Mouse (Mus musculus) B cell, adult 2 months (primary cell): ENCODE measurements around the gene Keap1.
"Not testable (repeated sequence)": the region's sequence is repeated elsewhere in the genome, so short reads cannot be mapped to it uniquely, and the experiment has no call there.

ENCODE experiments used
- DNase-seq, 2 experiments: peaks; one replicate each; pipeline ENCODE4 v3.0.0; 2022

The Keap1 gene

DNA sequence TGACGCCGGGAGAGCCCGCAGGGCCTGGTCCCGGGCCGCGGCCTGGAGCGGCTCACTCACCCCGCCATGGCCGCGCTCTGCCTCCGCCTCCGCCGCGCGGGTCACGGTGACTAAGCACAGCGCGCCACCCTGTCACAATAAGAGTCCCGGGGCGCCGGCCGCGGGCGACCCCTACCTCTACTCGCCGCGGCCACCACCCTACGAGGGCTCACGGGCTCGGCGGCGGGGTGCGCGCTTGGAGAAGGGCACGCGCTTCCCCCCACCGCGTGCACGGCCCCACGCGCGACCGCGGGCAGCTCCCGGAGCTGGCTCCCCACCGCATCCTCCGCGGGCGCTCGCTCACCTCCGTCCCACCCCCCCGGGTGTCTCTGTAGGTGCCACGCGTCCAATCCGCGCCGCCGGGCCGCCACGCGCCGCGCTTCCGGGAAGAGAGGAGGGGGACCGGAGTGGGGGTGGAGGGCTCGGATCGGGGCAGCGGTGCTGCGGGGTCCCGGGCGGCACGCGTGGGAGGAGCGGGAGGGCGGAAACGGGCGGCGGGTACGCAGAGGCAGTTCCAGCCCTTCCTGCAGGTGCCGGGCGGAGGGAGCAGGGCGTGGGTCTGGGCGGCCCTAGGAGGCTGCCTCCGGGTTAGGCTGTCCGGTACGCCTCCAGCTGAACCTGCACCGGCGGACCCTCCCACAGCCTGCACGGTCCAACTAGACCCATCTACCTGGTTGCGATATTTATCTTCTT is at the start of gene Keap1:
TSS of gene Keap1 (minus strand) at position 629 of the 732 bp plus-strand sequence.
- DNase-seq = peak; percentile 79 to 85

DNA sequence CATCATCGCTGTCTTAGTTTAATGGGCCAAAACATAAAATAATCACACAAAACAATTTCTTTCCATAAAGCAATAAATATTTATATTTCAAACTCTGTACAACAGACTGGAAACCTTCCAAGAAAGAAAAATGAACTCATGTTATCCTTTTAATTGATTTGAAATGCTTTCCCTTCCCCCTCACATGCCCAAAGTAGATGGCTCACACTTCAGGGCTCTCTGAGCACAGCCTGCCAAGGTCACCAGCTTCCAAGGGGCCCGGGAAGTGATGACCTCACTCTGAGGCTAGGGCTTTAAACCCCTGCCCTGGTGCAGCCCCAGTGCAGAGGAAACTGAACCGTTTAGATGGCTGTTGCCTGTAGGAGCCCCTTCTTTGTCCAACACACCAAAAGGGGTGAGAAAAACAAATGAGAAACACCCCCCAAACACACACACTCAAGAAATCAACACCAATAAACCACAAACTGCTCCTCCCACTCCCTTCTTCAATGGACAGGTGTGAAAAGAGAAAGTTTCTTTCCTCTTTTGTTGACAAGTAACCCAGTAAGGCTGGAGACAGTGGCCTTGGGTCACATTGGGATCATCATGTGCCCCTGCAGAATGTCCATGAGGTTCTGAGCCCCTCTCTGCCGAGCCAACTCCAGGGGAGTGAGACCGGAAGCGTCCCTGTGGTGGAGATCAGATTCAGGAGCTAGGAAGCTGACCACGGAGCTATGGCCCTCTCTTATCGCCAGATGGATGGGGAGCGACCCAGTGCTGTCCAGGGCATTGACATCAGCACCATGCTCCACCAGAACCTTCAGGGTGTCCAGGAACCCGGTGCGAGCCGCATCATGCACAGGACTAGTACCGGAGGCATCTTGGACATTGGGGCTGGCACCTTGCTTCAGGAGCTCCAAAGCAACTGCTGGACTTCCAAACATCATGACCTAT is 49.5 kb upstream of the Keap1 start:
- DNase-seq = peak; percentile 55 to 61

DNA sequence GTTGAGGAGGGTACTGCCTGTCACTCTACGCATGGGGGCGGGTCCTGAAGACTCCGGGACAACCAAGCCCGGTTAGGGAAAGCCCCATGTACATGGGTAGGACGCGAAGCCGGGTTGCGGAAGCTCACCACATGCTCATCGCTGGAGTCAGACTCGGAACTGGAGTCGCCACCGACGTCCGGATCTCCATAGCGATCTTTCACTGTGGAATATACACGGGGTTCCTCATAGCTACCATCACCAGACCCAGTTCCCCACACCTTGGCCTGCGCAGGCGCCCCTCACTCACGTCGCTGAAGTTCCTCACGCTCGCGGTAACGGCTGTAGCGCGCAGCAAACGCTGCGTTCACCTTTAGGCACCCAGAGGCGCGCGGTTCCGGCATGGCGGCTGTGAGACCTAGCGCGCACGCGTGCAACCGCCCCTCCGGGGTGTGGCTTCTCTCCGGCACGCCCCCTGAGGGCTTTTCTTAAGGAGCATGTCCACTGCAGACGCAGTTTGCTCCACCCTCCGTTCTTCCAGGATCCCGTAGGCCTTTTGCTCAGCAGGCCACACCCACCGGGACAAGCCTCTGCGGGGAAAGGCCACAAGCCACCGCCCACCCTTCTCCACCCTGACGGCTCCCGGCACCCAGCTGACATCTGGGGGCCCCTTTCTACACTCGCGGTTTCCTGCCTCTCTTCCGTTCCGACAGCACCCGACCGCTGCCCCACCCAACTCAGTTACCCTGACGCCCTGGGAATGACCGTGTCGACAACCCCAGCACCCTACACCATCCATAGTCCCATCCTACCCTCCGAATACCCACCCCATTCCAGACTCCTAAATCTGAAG is 48.6 kb upstream of the Keap1 start, which contains the start of gene Kri1:
TSS of gene Kri1 (minus strand) at position 399 of the 832 bp plus-strand sequence.
- DNase-seq = peak; percentile 96 to 97

DNA sequence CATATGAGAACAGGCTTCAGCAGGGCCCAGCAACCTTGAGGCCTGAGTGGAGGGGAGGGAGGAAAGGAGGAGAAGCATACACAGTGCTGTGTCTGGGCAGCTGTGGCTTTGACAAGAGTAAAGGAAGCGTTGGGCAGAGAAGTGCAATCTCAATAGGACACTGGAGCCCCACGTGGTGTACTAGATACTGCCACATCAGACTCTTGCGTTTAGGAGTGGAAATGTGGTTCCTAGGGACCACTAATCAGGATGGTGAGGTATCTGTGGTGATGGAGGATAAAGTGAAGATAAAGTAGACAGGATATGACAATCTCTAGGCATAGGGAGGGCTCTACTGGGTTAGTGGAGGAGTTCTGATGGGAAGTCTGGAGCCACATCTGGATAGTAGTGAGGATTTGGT is 47.6 kb upstream of the Keap1 start:
- DNase-seq = no peak

DNA sequence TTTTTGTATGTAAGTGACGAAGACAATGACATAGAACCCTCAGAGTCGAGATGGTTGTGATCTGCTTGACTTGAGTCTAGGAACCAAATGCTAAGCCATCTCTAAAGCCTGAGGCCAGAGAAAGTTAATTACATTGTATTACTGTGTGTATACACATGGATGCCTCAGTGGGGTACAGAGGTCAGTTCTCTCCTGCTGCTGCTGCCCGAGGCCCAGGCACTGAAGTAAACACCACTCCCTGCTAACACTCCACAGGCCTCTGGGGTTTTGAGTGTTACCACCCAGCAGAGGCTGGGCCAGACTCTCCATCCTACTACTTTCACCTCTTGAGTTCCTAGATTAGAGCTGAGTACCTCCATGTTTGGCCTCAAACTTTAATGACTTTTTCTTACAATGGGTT is 44.8 kb upstream of the Keap1 start:
- no peak for DNase-seq

DNA sequence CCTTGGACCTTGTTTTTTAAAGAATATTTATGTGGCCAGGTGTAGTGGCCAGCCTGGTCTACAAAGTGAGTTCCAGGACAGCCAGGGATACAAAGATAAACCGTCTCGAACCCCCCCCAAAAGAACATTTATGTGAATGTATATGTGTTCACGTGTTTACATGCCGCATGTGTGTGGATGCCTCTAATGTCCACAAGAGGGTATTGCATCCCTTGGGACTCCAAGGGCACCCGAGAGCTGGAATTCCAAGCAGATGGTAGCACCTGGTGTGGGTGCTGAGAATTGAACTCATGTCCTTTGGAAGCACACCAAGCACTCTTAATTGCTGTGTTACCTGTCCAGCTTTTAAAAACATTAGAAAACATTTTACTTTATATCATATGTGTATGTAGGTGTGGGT is 44.4 kb upstream of the Keap1 start:
- DNase-seq = no peak

DNA sequence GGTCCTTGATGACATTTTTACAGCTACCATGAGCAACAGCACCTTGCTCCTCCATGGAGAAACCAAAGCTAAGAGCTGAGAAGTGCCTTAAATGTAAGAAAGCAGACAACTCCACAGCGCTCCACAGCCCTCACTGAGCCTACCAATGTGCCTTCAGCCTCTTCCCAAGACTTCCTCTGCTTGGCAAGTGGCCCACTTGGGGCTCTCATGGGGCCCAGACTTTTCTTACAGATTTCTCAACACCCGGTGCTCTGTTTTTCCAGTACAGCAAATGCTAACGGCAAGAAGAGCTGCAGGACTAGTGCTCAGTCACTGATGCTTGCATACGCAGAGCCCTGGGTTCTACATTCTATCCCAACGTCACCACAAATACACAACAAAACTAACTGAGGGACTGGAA is 38.6 kb upstream of the Keap1 start:
- no peak for DNase-seq

DNA sequence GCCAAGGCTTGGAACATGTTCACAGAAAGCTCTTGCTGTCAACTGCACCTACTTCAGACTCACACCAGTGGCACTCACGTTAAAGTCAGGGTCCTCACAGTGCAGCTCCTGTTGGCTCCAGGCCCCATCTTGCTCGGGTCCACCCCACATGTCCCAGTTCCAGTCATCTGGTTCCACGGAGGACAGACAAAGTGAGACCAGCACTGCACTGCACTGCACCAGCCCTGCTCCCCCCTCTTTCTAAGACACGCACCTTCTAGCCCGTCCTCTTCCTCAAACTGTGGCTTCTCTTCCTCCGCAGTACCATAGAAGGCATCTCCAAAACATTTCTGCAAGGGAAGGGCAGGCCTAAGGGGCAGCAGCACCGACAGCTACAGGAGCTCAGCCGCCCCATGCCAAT is 37.1 kb upstream of the Keap1 start:
- no peak for DNase-seq

DNA sequence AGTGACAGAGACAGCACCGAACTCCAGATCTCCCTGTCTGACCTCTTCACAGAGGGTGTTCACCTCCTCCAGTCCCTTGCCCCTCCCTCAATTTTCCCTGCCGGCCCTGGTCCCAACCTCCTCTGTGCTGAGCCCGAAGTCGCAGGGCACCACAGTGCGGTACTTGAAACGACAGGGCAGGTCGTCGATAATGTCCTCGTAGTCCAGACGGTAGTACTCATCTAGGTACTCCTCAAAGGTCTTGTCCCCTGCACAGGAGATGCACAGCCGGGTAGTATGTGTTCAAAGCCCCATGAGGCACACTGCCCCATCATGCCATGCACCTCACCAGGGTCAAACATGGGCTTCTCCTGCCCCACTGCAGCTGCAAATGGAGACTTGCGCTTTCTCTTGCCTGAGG is 36.6 kb upstream of the Keap1 start:
- DNase-seq = no peak

DNA sequence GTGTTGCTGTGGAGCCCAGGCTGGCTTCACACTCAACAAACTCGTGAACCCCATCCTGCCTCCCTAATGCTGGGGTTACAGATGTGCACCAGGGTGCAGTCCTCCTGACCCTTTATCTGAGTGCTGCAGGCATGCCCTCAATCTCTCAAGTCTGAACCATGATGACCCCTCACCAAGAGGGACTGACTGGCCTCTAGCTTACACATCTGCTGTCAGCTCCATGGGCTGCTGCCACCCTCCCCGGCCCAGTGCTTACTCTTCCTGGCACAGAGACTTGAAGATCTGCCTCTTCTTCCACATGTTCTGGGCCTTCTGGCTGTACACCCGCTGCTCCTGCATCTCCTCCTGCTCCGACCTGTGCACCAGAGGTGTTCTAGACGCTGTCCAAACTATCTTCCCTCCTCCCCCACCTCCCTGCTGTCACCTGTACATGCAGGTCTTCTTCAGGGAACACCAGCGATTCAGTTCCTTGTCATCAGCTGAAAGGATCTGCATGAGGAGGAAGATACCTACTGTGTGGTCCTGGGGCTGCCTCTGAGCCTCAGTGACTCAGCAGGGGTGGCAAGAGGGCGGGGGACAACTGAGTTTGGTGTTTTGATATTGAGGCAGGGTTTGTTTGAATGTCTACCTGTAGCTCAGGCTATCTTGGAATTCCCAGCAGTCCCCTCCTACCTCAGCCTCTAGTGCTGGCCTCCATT is 36.0 kb upstream of the Keap1 start:
- no peak for DNase-seq

DNA sequence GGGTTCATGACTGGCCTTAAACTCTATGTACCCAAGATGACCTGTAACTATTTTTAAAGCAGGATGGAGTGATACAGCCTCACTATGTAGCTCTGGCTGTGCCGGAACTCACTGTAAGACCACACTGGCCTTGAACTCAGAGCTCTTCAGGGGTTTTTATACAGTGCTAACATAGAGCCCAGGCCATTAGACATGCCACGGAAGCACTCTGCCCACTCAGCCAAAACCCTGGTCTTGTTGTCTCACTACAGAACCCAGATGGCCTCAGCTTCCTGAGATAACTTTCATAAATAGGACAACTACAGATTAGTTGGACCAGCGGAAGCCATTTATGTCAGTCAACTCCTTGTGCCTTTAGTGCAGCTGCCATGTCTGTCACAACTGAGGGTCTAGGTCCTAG is 35.2 kb upstream of the Keap1 start:
- no peak for DNase-seq

DNA sequence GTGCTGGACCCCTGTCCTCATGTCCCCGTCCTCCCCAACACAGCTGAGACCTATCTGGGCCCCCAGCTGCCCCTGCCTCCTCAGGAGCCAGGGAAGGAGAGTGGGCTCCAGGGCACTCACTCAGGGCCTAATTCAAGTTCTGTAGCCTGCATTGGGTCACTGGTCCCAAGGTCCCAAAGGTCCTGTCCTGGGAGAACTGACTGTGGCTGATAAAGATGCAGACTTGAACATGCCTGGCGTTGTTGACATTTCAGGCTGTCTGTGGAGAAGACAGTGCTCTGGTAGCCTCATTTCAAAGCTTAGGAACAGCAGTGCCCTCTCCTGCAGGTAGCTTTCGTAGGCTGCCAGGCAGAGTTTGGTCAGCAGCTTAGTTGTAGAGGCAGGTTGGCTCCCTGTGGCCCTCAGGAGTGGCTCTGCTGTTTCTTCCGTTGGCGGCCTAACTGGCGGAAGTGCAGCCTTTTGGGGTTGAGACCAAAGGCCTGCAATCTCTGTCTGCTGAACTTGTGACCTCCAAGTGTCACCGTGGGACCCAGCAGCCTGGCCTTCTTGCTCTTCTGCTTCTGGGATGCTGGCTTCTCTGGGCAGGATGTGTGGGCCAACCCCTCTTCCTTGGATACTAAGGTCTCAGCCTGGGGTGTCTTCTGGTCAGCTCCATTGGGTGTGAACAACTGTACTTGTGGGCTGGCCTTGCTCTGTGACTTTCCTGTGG is 34.5 kb upstream of the Keap1 start:
- no peak for DNase-seq

DNA sequence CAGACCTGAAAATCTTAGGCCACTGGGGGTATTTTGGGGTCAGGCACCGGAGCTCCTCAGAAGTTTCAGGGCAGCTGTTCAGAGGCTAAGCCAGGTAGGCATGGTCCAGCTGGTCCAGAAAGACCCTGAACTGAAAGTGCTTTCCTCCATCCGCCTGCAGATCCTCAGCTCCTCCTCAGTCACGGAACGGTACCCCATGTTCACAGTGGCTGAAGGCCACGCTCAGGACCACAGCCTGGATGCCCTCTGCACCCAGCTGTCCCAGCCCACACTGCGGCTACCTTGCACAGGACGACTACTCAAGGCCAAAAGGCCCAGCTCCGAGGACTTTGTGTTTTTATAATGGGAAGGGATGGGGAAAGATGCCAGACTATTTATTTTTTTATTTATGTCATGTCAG is 33.9 kb upstream of the Keap1 start:
- DNase-seq = no peak

DNA sequence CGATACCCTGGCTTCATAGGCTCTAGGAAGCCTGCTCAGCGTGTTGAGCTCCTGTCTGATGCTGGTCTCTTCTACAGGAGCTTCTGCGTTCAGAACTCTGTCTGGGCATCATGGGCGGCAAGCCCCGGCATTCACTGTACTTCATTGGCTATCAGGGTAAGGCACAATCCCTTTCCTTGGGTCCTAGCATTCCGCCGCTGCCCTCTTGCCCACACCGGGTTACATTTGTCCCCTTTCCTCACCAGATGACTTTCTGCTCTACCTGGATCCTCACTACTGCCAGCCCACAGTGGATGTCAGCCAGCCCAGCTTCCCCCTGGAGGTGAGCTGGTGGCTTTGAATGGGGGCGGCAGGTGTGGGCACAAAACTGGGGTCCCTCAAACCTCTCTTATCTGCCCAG is 33.2 kb upstream of the Keap1 start:
- no peak for DNase-seq

DNA sequence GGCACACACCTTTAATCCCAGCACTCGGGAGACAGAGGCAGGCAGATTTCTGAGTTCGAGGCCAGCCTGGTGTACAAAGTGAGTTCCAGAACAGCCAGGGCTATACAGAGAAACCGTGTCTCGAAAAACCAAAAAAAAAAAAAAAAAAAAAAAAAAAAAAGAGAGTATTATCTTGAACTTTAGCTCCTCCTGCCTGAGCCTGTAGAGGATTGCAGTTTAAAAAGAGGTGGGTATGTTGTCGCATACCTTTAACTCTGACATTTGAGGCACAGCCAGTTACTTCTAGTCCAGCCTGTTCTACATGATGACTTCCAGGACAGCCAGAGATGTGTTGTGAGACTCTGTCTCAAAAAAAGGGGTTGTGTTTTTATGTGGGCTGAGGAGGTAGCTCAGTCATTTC is 30.4 kb upstream of the Keap1 start:
- not testable (repeated sequence) for DNase-seq

DNA sequence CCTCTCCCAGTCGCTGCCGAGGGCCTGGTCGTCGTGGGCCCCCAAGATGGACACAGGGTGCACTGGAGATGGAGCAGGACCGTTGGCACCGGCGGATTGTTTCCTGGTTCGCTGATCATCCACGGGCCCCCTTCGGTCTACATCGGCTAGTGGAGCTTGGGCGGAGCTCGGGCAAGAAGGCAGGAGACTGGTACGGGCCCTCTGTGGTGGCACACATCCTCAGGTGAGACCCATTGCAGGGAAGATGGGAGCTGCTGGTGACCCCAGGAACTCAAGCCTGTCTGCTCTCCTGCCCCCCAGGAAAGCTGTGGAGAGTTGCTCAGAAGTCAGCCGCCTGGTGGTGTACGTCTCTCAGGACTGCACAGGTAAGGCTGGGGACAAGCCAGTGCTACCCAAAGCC is 29.1 kb upstream of the Keap1 start:
- no peak for DNase-seq

DNA sequence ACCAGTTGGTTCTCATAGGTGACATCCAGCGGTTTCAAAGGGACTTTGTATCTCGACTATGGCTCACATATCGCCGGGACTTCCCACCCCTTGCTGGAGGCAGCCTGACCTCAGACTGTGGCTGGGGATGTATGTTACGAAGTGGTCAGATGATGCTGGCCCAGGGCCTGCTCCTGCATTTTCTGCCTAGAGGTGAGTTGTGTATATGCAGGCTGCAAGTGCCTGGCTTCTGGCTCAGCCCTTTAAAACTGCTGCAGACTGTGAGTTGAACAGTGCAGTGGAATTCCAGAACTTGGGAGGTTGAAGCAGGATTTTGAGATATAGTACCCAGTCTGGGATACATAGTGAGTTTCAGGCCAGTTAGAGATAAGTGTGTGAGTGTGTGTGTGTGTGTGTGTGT is 27.7 kb upstream of the Keap1 start:
- DNase-seq = no peak

DNA sequence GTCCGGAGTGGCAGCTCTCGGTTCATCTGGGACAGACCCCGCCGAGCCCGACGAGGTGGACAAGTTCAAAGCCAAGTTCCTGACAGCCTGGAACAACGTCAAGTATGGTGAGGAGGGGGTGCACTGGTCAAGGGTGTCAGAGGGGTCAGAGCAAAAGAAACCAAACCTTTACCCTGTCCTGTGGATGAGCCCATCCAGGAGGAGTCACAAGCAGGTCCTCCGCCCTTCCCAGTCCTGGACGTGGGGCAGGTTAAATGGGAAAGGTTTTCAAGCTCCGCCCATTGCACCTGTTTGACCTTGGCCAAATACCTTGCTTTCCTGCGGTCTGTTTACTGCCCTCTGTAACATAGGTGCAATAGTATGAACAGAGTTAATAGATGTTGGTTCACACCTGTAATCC is 26.4 kb upstream of the Keap1 start:
- DNase-seq = no peak

DNA sequence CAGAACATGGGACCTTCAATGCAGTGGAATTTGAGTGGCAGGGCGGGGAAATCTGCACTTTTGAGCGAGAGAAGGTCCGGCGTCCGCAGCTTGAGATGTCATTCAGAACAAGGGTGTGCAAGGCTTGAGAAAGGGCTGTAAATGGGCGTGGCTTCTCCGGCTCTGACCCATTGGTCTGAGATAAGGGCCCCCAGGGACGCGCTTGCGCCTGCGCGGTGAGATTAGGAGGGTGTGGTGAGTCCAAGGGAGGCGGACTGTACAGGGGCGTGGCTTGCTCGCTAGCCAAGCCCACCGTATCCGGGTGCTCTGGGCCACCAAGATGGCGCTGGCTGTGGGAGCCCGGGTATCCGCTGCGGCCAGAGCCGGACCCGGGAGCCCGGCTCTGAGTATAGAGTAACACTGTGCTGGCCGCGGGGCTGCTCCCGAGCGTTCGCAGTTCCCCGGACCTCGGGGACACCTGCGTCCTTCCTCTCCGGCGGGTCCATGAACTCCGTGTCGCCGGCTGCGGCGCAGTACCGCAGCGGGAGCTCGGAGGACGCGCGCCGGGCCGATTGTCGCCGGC is 25.9 kb upstream of the Keap1 start, which contains the start of gene Atg4d:
TSS of gene Atg4d (plus strand) at position 294 of the 562 bp plus-strand sequence.
- peak; percentile 98 for DNase-seq

DNA sequence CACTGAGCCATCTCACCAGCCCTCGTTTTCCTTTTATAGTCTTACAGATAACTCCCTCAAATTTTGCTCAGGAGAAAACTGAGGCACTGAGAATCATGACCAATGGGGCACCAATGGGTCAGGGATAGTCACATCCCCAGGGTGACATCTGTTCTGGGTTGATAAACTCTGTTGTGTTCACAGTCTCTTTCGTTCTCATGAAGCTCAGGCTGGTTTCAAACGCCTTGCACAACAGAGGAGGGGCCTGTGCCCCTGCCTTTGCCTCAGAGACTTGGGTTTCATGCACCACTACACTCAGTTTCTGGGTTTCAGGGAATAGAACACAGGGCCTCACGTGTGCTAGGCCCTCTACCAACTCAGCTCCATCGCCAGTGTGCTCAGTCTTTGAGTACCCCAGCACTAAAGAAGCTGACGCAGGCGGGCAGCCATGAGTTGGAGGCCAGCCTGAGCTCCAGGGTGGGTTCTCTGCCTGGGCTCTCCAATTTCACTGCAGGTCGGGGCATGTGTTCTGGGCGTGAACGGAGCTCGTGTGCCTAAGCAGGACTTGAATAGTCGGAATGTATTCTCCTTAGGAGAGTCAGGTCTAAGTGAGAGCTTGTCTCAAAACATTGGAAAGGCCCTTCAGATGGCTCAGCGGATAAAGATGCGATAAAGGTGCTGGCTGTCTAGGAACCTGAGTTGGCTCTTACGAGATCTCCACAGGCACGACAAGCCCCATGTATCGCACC is 25.3 kb upstream of the Keap1 start:
- DNase-seq = no peak

DNA sequence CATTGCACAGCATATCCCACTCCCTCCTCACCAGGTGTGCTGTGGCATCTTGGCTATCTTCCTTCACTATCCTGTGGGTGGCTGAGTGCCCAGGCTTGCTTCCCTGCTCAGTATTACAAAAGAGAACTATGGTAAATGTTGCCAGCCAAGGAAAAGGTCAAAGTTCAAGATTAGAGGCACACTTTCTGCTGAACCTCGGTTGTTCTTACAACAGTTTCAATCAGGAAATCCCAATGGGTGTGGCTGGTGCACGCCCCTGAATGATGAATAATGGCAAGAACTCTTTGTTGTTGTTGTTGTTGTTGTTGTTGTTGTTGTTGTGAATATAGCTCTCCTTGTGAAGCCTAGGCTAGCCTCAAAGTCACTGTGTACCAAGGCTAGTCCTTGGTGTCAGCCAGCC is 22.7 kb upstream of the Keap1 start:
- no peak for DNase-seq
